Mouse (Mus musculus) v-Abl transformed pro-B cells (cell line): ENCODE data around the gene Best1.

Source experiments
- in situ Hi-C, 2 experiments: fragments of 400-800 bp; cut with MboI; formaldehyde crosslinking; loops; one replicate each; pipeline ENCODE4 v1.15.1; 2025; ENCODE audit not compliant: unreplicated experiment in 2 of 2

The Best1 gene

GRCm38 (mm10) chr19:9997204-9998062, 4.0 kb downstream of the Best1 start:
- in situ Hi-C loops, result loop anchor here (5.0 kb wide), 2 partner anchors 35 to 100 kb away; no protein-coding TSS in a partner anchor

DNA sequence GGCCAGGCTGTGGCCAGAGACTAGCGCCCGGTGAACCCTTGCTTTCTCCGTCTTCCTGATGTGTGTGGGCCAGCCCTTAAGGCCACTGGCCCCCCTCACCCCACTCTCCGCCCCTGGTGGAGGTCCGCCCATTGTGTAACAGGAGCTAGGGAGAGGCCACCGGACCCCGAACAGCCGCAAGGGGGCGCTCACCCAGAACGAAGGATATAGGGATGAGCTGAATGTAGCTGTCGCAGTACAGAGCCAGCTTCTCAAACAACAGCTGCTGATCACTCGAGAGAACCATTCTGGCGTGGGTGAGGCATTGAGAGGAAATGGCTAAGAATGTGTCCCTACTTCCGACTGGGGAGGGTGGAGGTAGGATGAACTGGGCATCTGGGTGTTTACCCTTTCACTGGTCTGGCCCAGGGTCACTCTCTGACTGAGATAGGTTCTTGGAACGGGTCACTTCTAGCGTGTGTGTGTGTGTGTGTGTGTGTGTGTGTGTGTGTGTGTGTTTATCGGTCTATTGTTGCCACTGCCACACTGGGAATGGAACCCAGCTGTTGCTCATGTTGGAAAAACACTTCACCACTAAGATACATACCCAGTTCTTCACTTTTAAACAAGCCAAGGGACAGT, 8.3 kb downstream of the Best1 start:
- in situ Hi-C loops, result loop anchor here (5.0 kb wide), 2 partner anchors 76 to 81 kb away; no protein-coding TSS in a partner anchor

GRCm38 (mm10) chr19:9992011-9992958, 9.1 kb downstream of the Best1 start:
- in situ Hi-C loops, result loop anchor here (5.0 kb wide), 2 partner anchors 75 to 80 kb away; no protein-coding TSS in a partner anchor

DNA sequence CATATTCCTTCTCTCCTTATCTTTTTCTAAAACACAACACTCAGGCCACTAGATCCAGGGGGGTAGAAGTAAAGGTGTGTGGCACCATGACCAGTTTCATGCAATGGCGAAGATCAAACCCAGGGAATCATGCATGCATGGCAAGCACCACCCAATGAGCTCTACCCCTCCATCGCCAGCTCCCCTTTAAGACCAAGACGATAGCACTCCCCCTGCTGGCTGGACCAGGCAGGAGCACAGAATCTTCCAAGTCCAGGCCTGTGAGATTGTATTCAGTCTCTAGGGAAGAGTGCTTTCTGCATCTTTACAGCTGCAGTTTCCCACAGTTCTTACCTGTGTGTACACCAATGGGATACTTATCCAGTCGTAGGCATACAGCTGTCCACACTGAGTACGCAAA, 10.1 kb downstream of the Best1 start:
- in situ Hi-C loops, result loop anchor here (5.0 kb wide), 2 partner anchors 74 to 79 kb away; no protein-coding TSS in a partner anchor

DNA sequence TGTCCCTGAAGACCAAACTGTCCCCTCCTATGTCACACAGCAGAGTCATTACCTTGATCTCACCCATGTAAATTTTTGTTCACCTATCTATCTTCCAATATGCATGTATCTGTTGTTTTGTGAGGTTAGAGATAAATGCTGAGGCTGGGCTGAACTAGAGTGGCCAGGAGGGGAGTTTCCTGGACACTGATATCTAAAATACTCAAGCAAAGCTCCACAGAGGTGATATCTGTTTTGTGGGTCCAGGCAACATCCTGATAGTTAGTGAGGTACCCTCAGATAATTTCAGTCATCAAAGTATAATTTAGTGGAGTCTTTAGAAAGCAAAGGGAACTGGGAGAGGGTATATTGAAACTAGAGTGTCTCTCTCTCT, 11.6 kb downstream of the Best1 start:
- in situ Hi-C loops, result loop anchor here (5.0 kb wide), 2 partner anchors 73 to 78 kb away; no protein-coding TSS in a partner anchor

GRCm38 (mm10) chr19:9989171-9989883, 12.1 kb downstream of the Best1 start:
- in situ Hi-C loops, result no loop called here

- in situ Hi-C loops, result no loop called here
These were observed 13.8 kb downstream of the Best1 start for GRCm38 (mm10) chr19:9987593-9987992.

DNA sequence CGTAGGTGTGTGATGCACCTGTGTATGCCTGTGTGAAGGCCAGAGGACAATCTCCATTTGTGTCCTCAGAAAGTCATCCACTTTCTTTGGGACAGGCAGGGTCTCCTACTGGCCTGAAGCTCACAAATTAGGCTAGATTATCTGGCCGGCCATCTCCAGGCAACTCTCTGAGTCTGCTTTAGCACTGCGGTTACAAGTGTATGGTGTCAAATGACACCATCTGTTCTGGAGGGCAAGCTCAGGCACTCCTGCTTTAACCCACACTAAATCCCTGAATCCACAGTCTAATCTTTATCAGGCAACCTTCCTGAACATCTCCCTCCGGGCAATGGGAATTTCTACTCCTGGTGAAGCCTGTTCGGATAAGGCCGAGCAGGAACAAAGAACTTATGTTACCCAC, 14.2 kb downstream of the Best1 start:
- in situ Hi-C loops, result no loop called here

DNA sequence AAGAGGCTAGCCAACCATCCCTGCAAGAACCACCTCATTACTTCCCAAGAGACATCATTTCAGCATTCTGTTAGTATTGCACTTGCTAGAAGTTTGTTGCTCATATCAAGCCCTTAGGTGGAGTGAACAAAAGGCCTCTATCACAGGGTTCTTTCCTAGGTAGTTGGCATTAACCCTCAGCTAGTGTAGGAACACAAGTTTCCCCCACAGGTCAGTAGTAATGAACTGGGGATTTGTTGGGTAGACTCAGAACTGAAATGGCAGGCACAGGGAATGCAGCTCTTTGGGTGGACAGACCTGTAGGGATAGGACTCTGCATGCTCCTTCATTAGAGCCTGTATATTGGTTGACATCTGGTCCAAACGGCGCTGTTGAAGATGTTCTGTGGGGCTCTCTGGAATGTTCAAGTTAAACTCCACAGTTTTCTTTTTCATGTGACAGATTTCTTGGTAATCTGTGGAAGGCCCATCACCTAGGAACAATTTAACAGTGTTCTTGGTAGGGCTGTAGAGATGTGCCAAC, 15.5 kb downstream of the Best1 start:
- in situ Hi-C loops, result no loop called here

DNA sequence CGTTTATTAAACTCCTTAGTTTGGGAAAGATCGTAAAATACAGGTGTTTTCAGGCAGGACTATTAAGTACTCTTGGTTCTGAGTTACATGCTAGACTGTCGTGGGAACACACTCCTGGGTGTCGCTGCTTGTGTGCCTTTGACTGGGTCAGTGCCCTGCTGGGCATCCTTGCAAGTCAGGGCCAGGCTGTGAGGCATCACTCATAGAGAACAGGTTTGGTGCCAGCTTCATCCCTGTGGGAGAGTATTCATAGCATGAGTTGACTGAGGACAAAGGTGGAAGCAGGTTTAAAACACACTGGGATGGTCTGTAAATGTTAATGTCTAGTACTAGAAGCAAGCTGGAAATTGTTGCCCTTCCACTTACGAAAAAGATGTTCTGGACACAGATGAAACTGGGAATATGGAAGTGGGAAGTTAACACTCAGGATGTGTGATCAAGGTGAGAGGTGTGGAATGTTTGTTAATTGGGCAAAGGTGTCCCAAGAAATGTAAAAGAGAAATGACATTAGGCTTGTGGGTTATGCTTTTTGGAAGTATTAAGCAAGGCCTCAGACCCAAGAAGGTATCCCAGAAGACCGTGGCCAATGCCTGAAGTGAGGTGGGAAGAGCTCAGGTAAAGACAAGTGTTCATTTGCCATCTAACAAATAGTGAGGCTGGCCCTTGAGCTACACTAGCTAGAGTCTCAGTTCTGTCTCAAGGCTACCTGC, 16.1 kb downstream of the Best1 start:
- in situ Hi-C loops, result no loop called here

GRCm38 (mm10) chr19:9984111-9985055, 17.1 kb downstream of the Best1 start:
- in situ Hi-C loops, result no loop called here

GRCm38 (mm10) chr19:9982852-9983542, 18.4 kb downstream of the Best1 start:
- in situ Hi-C loops, result no loop called here

- in situ Hi-C loops, result no loop called here
These were observed 19.1 kb downstream of the Best1 start for GRCm38 (mm10) chr19:9982151-9982851.

GRCm38 (mm10) chr19:9981621-9982020, 19.8 kb downstream of the Best1 start:
- in situ Hi-C loops, result no loop called here

GRCm38 (mm10) chr19:9980258-9980657, 21.2 kb downstream of the Best1 start, which contains the start of gene Fth1:
Gene Fth1 (plus strand): TSS chr19:9980598.
- in situ Hi-C loops, result no loop called here

- in situ Hi-C loops, result no loop called here
These were observed 22.3 kb downstream of the Best1 start for GRCm38 (mm10) chr19:9979156-9979555.

DNA sequence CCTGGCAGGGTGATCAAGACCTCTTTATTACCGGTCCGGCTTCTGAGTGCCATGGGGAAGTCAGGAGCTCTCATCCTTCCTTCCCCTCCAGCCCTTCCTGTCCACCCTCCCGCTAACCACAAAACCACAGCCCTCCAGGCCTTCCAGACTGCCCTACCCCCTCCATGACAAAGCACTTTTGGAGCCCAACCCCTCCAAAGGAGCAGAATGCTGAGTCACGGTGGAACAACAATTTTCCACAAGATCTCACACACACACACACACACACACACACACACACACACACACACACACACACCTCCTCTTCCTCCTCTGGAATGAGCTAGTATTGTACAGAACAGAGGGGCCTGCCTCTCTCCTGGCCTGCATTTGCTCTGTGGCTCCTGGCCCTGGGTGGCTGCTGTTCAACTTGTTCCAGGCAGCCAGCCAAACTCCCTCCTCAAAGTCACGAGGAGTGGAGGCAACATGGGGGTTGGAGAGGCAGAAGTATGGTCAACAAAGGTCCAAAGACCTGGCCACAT, 22.9 kb downstream of the Best1 start:
- in situ Hi-C loops, result no loop called here
